Mouse (Mus musculus): Measurements from ENCODE around the gene Cd200. TPM values are rescaled to one million over a fixed set of nuclear protein-coding genes. Genes with fewer than 3 reads are reported as not detected.

Gene Cd200
- 360 and 367 TPM in 2 replicates for polyA plus RNA-seq (2015; fragmentation: Nextera tagmentation; extraction: Ambion mirVana)

GRCm38 (mm10) chr16:45408425-45409063 is at the start of gene Cd200:
Gene Cd200, minus strand, starts transcription at chr16:45409053.

Other genes with a start within 250 kb of the Cd200 start
- gene Btla, start 184.7 kb downstream of the Cd200 start, polyA plus RNA-seq (2015; fragmentation: Nextera tagmentation; extraction: Ambion mirVana), result 0.13 TPM in 1 of 2 replicates, not detected in the other
- not detected in 2 replicates for gene Gm609, start 83.9 kb upstream of the Cd200 start, polyA plus RNA-seq (2015; fragmentation: Nextera tagmentation; extraction: Ambion mirVana)
- gene Gm17783, start 123.0 kb upstream of the Cd200 start, polyA plus RNA-seq (2015; fragmentation: Nextera tagmentation; extraction: Ambion mirVana), result not detected in 2 replicates
- not detected in 2 replicates for gene Slc9c1, start 126.3 kb upstream of the Cd200 start, polyA plus RNA-seq (2015; fragmentation: Nextera tagmentation; extraction: Ambion mirVana)
- not detected in 2 replicates for gene Gcsam, start 201.3 kb upstream of the Cd200 start, polyA plus RNA-seq (2015; fragmentation: Nextera tagmentation; extraction: Ambion mirVana)
- gene BC016579, start 245.0 kb upstream of the Cd200 start, polyA plus RNA-seq (2015; fragmentation: Nextera tagmentation; extraction: Ambion mirVana), result 0.12 TPM in 1 of 2 replicates, not detected in the other